In genomic region chr4:116732355-116732754, GRCm38 (mm10) we compare ENCODE assay signal across 13 mouse cellular contexts.
"Had no signal": no experiment of that assay in that cellular context is flagged by ENCODE, and none has a peak within 500 bp of the region (broad histone marks: within the 10 kb centered on the region; RNA-seq: fewer than 3 reads in every experiment).

No protein-coding gene starts in this region.

- H3K4me1 ChIP-seq: limb, embryonic 13.5 days; midbrain, embryonic 10.5 days; neural tube, embryonic 12.5 days; stomach, embryonic 15.5 days had no signal

- ATAC-seq: hindbrain, postnatal 0 days; liver, embryonic 12.5 days had no signal

- H3K9me3 ChIP-seq: limb, embryonic 13.5 days; liver, embryonic 12.5 days; midbrain, embryonic 10.5 days; neural tube, embryonic 12.5 days; stomach, embryonic 15.5 days had no signal

- H3K9ac ChIP-seq: limb, embryonic 13.5 days; liver, embryonic 12.5 days; lung, embryonic 14.5 days; neural tube, embryonic 12.5 days; stomach, embryonic 15.5 days had no signal

- H3K27ac ChIP-seq: hindbrain, postnatal 0 days; limb, embryonic 13.5 days; liver, embryonic 12.5 days; midbrain, embryonic 10.5 days; neural tube, embryonic 12.5 days; stomach, embryonic 15.5 days had no signal

- DNase-seq: layer of hippocampus, adult 9-11 months; lung, embryonic 14.5 days; lung, postnatal 10 days; lung, postnatal 4 days; midbrain, embryonic 14.5 days; thymus, adult 2 months; thymus, postnatal 25 days had no signal

- H3K4me3 ChIP-seq: limb, embryonic 13.5 days; liver, embryonic 12.5 days; midbrain, embryonic 10.5 days; neural tube, embryonic 12.5 days; stomach, embryonic 15.5 days had no signal

- H3K36me3 ChIP-seq: limb, embryonic 13.5 days; liver, embryonic 12.5 days; midbrain, embryonic 10.5 days; neural tube, embryonic 12.5 days; stomach, embryonic 15.5 days had no signal

- H3K4me2 ChIP-seq: limb, embryonic 13.5 days; liver, embryonic 12.5 days; lung, embryonic 14.5 days; neural tube, embryonic 12.5 days; stomach, embryonic 15.5 days had no signal

- H3K27me3 ChIP-seq: limb, embryonic 13.5 days; liver, embryonic 12.5 days; neural tube, embryonic 12.5 days; stomach, embryonic 15.5 days had no signal
